Mouse (Mus musculus) embryonic facial prominence, embryonic 10.5 days (tissue): ENCODE measurements at regions not wholly inside any gene's neighbourhood (a gene's known extent, or its start where the extent isn't known, plus 50 kb on each side); places are given as distances from the start of the nearest gene placed in this dataset.

Source experiments
- DNase-seq: peaks from one replicate; pipeline ENCODE4 v3.0.0-alpha.2; 2017; ENCODE audit warnings: low spot score
- H3K27ac ChIP-seq: fragments of 300-500 bp; sonication (generic); replicated peaks from 2 replicates; pipeline ENCODE4 v1.5.1; 2016; ENCODE audit warnings: mild to moderate bottlenecking
- H3K27me3 ChIP-seq: fragments of 300-500 bp; sonication (generic); replicated peaks from 2 replicates; pipeline ENCODE4 v1.6.1; 2016; ENCODE audit warnings: low read depth, mild to moderate bottlenecking; ENCODE audit not compliant: poor library complexity, severe bottlenecking
- H3K36me3 ChIP-seq: fragments of 300-500 bp; sonication (generic); replicated peaks from 2 replicates; pipeline ENCODE4 v1.6.1; 2016; ENCODE audit warnings: mild to moderate bottlenecking, moderate library complexity
- H3K4me1 ChIP-seq: fragments of 300-500 bp; sonication (generic); 2 replicates; pipeline ENCODE4 v1.6.1; 2016
- H3K4me3 ChIP-seq: fragments of 300-500 bp; sonication (generic); 2 replicates; pipeline ENCODE4 v1.5.1; 2016; ENCODE audit warnings: mild to moderate bottlenecking, moderate library complexity
- H3K9me3 ChIP-seq: fragments of 300-500 bp; sonication (generic); 2 replicates; pipeline ENCODE4 v1.6.1; 2016; ENCODE audit warnings: mild to moderate bottlenecking
- WGBS: fragments of 180-500 bp; shearing (Covaris S2); methylation state at CpG from one replicate; pipeline ENCODE4 v1.1.7; 2016; 5-methylcytosine and 5-hydroxymethylcytosine counted together

DNA sequence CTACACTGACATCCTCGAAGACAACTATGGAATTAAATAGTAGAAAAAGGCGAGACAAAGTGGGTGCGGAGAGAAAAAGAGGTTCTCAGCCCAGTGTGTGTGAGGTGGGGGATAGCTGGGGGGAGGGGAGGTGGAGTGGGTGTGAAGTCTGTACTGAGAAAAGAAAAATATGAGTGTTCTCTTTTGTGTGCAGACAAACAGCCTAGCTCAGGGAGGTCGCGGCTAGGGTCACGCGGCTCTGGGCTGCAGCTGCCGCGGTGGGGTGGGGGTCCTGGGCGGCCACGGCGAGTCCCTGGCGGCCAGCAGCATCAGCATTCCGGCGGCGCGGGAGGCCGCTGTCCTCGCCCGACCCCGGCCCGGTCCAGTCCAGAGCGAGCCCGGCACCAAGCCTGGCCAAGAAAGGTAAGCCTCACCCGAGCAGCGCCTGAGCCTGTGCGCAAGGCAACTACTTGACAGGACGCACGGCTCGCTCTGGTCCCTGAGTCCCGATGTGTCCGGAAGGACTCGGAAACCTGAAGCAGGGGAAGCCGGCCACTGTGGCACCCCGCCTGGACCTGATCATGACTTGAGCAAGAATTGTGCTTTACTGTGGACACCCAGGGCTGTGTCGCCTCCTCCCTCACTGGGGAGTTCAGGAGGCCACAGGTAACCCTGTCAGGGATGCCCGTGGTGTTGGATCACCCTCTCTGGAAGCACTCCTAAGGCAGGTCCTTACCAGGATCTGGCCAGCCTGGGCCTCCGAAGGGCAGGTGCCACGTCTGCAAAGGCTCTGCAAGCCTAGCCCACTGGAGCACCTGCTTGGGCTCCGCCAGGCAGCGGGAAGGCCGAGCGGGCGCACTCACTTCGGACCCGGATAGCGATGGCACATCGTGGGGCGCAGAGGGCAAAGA is 91.4 kb upstream of the Dio3 start:
- peaks cover 55% of the 10 kb centered on the region for H3K4me1 ChIP-seq
- H3K4me3 ChIP-seq, result peak overlapping the region; percentile 55
- WGBS, result under 1% methylated on average over 49 of the region's 49 CpGs
- DNase-seq, result peak; percentile 73
- no peaks in the 10 kb centered on the region for H3K9me3 ChIP-seq
- H3K36me3 ChIP-seq, result no peaks in the 10 kb centered on the region
- H3K27ac ChIP-seq, result peak overlapping the region; percentile 84
- peaks cover 96% of the 10 kb centered on the region for H3K27me3 ChIP-seq

DNA sequence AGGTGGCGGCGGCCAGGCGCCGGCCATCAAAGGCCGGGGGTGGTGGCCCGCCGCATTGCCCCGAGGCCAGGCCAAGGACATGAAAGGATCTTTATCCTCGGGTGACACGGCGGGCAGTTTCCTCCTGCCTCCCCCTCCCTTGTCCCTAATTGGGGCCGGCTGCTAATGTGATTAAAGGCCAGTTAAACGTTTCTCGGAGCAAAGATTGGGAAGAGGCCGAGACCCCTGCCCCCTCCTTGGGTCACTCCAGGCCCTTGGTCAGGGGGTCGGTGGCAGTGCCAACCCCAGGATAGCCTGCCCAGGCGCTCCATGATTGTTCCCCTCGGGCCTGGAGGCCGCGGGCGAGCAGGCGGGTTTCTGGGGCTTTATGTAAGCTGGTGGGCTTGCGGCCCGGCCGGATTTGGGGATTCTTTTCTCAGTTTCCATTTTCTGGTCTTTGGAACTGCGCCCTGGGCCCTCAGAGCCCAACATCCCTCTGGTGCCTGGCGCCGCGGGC is 90.7 kb upstream of the Dio3 start:
- peaks cover 55% of the 10 kb centered on the region for H3K4me1 ChIP-seq
- peaks cover 97% of the 10 kb centered on the region for H3K27me3 ChIP-seq
- WGBS, result under 1% methylated on average over 29 of the region's 29 CpGs
- H3K4me3 ChIP-seq, result peak overlapping the region; percentile 55
- H3K27ac ChIP-seq, result peak overlapping the region; percentile 84
- no peaks in the 10 kb centered on the region for H3K9me3 ChIP-seq
- DNase-seq, result peak; percentile 60
- no peaks in the 10 kb centered on the region for H3K36me3 ChIP-seq

DNA sequence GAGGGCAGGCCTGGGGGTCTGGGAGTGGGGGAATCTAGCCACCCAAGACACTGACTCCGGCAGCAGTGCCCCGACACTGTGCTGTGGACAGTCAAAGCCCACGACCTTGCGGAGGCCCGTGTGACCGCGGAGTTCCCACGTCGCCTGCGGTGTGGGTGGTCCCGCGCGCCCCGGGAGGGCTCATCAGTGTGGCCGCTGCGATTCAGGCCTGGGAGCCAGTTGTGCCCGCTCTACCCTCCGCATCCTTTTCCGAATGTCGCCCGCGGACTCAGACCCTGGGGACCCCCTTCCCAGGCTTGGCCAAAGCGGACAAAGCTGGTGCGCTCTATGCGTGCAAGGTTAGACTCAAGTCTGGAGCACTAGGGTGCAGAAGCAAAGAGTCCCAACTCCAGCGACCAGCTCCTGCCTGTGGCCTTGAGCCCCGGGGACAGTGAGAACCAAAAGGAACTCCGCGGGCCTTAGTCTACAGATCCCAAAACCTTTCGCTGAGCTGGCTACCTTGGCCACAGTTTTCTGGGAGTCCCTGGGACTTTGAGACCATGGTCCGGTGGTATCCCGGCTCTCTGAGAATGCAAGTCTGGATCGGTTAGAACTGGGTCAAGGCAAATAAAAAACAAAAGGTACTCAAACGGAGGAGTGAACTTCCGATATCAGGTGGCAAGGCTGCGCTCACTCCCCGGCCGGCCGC is 90.1 kb upstream of the Dio3 start:
- Histone ChIP-seq H3K27ac (peak overlapping the region; percentile 84), H3K36me3 (no peaks in the 10 kb centered on the region), H3K9me3 (no peaks in the 10 kb centered on the region), H3K27me3 (peaks cover 98% of the 10 kb centered on the region), H3K4me3 (peak overlapping the region; percentile 55), H3K4me1 (peaks cover 51% of the 10 kb centered on the region)
- WGBS, result under 1% methylated on average over 39 of the region's 39 CpGs
- peak; percentile 59 for DNase-seq

DNA sequence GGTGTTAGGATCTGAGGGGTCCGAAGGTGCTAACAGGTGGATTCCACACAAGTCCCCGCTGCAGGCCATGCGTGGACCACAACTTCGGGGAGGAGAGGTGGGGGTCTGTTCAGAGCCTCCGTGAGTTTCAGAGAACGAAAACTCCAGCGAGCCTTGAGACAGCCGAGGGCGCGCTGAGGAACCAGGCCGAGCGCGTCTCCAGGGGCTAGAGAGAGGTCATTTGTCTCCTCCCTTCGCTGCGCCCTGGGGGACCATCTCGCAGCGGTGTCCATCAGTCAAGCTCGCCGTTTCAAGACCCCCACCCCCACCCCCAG is 89.6 kb upstream of the Dio3 start:
- no peaks in the 10 kb centered on the region for H3K36me3 ChIP-seq
- peak overlapping the region; percentile 55 for H3K4me3 ChIP-seq
- H3K27me3 ChIP-seq, result peaks cover 98% of the 10 kb centered on the region
- H3K4me1 ChIP-seq, result peaks cover 51% of the 10 kb centered on the region
- WGBS, result under 1% methylated on average over 19 of the region's 19 CpGs
- peak overlapping the region; percentile 84 for H3K27ac ChIP-seq
- no peaks in the 10 kb centered on the region for H3K9me3 ChIP-seq
- DNase-seq, result peak; percentile 58

DNA sequence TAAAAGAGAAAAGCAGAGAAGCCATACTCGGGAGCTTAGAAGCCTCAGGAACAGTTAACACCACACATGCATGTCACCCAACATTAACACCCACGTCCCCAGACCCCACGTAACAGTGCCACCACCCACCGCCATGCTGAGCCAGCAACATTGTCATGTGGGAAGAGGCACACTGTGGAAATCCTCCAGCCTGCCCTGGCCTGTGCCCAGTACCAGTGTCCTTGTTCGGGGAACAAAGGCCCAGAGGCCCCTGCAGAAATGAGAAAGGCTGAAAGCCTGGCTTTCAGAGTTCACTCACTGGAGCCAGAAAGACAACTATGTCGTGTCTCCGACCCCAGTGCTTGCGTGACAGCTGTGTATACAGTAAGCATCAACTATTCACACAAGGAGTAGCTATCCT is 86.7 kb upstream of the Dio3 start:
- H3K9me3 ChIP-seq, result no peaks in the 10 kb centered on the region
- H3K27ac ChIP-seq, result no peak overlapping the region
- H3K4me3 ChIP-seq, result no peak overlapping the region
- H3K27me3 ChIP-seq, result peaks cover 89% of the 10 kb centered on the region
- DNase-seq, result no peak
- no peaks in the 10 kb centered on the region for H3K36me3 ChIP-seq
- 82% methylated on average over 8 of the region's 8 CpGs for WGBS
- peaks cover 26% of the 10 kb centered on the region for H3K4me1 ChIP-seq

DNA sequence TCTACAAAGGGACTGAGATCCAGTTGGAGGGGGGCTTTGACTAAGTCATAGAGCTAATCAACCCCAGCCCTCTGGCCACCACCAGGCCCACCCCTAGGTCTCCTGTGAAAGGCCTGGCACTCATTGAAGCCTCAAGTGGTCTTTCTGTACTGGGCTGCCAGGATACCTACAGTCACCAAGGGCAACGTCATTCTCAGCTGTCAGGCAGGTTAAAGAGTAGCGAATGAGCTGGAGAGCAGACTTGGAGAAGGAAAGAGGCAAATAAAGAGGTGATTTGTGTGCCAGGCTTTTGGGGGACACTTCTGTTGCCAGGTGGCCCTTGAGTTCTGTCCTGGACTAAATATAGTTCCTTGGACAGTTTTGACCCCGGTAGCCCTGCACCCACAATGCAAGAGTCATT is 81.5 kb upstream of the Dio3 start:
- 90% methylated on average over 3 of the region's 3 CpGs for WGBS
- Histone ChIP-seq H3K27ac (no peak overlapping the region), H3K27me3 (peaks cover 46% of the 10 kb centered on the region), H3K9me3 (no peaks in the 10 kb centered on the region), H3K36me3 (no peaks in the 10 kb centered on the region), H3K4me1 (no peaks in the 10 kb centered on the region), H3K4me3 (no peak overlapping the region)
- DNase-seq, result no peak

DNA sequence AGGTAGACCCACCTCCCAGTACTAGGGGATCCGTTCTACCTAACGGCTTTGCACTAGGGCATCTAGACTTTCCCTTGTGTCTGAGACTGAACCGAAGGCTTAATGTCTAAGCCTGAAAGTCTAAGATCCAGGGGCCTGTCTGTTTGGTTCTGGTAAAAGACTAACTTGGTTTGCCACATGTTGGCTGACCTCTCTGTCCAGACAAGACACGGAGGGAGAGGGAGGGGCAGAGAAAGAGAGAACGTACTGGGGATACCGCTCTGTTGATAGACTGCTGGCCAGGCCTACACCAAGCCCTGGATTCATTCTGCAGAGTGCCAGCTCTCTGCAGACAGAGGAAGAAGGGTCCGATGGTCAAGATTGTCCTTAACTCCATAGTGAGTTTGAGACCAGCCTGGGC is 78.4 kb upstream of the Dio3 start:
- Histone ChIP-seq H3K36me3 (no peaks in the 10 kb centered on the region), H3K9me3 (no peaks in the 10 kb centered on the region), H3K4me3 (no peak overlapping the region), H3K27me3 (peaks cover 33% of the 10 kb centered on the region), H3K4me1 (0 out of 2 replicates have a peak, but pooled peaks cover 3% of the 10 kb centered on the region), H3K27ac (no peak overlapping the region)
- DNase-seq, result no peak
- 93% methylated on average over 7 of the region's 7 CpGs for WGBS

DNA sequence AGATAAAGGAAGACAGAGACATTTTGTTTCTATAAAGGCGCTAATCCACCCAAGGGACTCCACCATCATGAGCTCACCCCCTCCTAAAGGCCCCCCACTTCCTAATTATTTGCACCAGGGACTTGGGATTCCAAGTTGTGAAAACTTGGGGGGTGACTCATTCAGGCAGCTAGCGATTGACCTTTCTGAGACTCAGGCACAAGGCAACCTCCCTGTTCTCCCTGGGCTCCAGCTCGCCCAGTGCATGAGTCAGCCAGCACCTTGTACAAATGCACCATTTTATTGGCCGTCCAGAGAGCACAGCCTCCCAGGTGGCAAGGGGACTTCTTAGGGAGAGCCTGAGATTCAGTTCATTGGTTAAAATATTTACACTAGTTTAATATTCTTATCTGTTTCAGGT is 78.0 kb upstream of the Dio3 start:
- WGBS, result 91% methylated on average over 4 of the region's 4 CpGs

DNA sequence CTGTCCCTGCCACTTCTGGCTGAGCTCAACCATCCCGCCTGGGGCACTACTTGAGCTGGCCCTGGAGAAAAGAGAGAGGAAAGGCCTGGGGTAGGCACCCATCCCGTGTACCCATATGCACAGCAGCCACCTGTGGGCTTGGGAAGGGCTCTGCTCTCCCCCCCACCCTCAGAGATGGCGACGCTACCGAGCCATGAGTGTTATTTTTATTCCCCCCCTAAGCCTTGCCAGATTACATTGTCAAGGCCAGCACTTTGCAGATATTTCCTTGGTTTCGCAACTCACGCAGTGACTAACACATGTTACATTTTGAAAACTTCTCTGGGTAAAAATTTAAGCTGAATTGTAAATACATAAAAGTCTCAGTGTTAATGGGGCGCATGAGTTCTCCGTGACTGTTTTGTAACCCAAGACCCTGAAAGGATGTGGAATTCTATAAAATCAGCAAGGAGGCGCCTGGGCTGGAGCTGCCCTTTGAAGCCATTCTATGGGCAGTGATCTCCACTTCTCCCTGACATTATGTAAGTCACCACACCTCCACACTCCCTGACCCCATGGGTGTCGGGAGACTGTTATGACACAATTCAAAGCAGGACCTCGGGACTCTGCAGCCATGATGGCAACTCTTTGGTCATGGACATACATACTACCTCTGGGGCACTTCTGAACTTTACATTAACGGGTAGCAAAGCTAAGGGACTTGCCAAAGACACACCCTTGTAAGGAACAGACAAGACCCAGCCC is 75.4 kb upstream of the Dio3 start:
- 81% methylated on average over 13 of the region's 13 CpGs for WGBS
- Histone ChIP-seq H3K27me3 (peaks cover 37% of the 10 kb centered on the region), H3K4me1 (peaks cover 22% of the 10 kb centered on the region), H3K4me3 (no peak overlapping the region), H3K9me3 (no peaks in the 10 kb centered on the region), H3K36me3 (no peaks in the 10 kb centered on the region), H3K27ac (no peak overlapping the region)
- DNase-seq, result no peak

More for the DNA sequence above, 78.0 kb upstream of the Dio3 start:
- no peak for DNase-seq
- no peaks in the 10 kb centered on the region for H3K36me3 ChIP-seq
- H3K4me1 ChIP-seq, result 0 out of 2 replicates have a peak, but pooled peaks cover 3% of the 10 kb centered on the region
- peaks cover 28% of the 10 kb centered on the region for H3K27me3 ChIP-seq
- H3K4me3 ChIP-seq, result no peak overlapping the region
- H3K9me3 ChIP-seq, result no peaks in the 10 kb centered on the region
- no peak overlapping the region for H3K27ac ChIP-seq

DNA sequence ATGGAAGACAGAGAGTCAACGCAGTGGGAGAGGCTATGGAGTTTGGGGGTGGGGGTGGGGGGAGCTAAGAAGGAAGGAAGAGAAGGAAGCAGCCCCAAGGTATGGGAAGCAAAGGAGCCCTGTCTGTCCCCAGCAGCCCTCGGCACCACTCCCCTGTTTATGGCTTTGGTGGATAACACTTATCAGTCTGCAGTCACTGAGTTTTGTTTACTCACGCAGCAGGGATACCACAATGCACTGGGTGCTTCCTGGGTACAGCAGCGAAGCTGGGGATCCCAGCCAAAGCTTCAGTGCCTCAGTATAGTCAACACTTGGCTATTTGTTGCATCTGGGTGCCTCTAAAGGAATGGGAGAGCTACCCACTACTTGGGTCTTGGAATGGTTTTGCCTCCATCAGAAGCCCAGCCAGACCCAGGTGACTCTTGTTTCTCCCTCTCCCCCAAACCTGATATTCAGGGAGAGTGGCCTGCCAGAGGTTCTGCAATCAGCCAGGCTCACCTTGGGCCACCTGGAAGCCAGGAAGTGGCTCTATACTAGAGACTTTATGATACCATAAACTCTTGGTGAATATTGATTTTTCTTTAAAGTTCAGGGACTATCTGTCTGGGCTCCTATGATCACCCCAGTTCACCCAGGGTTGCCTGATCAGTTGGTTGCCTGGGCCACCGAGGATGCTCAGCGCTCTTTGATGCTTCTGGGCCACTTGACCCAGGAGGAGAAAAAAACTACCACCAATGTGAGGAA is 74.5 kb upstream of the Dio3 start:
- Histone ChIP-seq H3K36me3 (no peaks in the 10 kb centered on the region), H3K27ac (no peak overlapping the region), H3K4me1 (peaks cover 22% of the 10 kb centered on the region), H3K9me3 (no peaks in the 10 kb centered on the region), H3K27me3 (peaks cover 38% of the 10 kb centered on the region), H3K4me3 (no peak overlapping the region)
- 80% methylated on average over 6 of the region's 6 CpGs for WGBS
- DNase-seq, result no peak

DNA sequence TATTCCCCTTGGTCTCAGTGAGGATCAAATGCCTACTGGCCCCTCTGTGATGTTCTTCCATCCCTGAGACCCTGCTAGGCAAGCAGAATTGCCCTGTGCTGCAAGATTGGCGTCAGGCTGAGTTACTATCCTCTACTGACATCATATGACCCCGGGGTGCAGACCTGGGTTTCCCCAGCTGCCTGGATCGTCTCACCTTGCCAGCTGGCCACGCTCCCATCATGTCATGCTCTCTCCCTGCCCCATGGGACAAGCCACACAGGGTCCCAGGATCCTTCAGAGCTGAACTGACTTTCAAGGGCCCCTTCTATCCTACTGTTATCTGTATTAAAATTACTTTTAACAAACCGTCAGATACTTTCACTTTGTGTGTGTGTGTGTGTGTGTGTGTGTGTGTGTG is 72.6 kb upstream of the Dio3 start:
- Histone ChIP-seq H3K36me3 (no peaks in the 10 kb centered on the region), H3K4me1 (peaks cover 22% of the 10 kb centered on the region), H3K27ac (no peak overlapping the region), H3K27me3 (peaks cover 42% of the 10 kb centered on the region), H3K9me3 (no peaks in the 10 kb centered on the region), H3K4me3 (no peak overlapping the region)
- DNase-seq, result no peak
- WGBS, result 48% methylated on average over 5 of the region's 5 CpGs

DNA sequence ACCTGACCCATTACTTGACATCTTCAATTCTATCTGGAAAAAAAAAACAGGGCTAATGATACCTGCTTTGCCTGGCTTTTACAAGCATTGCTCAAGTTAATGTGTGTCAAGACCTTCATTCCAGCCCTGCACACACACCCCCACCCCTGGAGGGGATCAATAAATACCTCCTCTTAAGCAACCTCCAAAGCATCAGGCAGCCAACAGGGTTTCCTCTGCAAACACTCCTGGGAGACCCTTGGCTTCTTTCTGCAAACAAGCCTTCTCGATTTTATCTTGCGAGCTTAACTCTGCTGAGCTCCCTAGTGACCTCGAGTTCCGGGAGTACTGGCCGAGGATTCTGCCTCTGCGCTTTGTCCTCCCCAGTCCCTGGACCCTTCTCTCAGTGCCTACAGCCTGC is 72.1 kb upstream of the Dio3 start:
- Histone ChIP-seq H3K4me3 (no peak overlapping the region), H3K27me3 (peaks cover 36% of the 10 kb centered on the region), H3K9me3 (no peaks in the 10 kb centered on the region), H3K27ac (peak overlapping the region; percentile 32), H3K4me1 (peaks cover 22% of the 10 kb centered on the region), H3K36me3 (no peaks in the 10 kb centered on the region)
- 9% methylated on average over 6 of the region's 6 CpGs for WGBS
- DNase-seq, result peak; percentile 25
